Mouse (Mus musculus): ENCODE measurements around the gene Mitf.

Gene Mitf

DNA sequence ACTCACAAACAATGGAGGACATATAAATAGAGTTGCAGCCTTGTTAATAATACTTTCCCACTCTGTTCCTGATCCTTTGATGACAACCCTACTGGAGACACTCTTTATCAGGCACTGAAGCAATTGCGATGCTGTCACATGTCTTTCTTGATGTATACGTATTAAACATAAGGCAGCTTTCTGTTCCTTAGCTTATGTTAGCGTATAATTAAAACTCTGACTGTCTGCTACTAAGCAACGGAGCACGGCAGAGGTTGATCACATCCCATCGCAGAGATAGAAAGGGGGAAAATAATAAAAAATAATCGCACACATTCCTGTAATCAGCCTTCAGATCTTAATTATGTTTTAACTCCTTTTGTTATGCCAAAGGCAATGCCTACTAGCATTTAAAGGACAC, 234.9 kb downstream of the Mitf start:
- DNase-seq (ENCODE audit: low spot score in 2 of 2), result no peak

DNA sequence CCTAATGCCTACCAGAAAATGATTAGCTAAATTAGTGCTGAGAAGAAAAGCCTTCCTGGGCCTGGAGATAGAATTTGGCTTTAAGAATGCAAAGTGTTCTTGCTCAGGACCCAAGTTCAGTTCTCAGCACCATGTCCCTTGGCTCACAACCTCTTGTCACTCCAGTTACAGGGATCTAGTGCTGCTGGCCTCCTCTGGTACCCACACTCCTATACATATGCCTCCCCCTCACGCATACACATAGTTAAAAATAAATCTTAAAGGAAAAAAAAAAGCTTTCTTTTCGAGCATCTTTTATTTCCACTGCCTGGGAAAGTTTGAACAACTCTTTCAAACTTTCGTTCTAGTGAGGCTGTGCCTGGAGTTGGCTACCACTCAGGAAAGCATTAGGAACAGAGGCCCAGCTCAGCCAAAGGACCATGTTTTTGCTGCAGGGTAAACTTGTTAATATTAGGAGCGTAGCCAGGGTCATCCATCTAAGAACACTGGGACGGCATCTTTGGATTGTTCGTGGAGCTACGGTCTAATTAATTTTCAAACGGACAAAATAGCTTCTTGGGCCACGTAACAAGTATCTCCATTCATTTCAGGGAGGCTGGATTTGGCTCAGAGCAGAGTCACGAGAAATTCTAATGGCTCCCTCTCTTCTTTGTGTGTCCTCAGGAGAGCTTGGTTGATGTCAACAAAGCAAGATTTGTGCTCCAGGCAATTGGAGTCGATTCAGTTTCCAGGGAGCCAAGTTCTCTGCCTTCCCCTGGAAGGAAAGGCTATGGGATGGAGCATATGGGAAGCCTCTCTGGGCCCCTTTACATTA, 239.7 kb downstream of the Mitf start:
- peak in 1 of 2 experiments; percentile 31 for DNase-seq (ENCODE audit: low spot score in 2 of 2)

DNA sequence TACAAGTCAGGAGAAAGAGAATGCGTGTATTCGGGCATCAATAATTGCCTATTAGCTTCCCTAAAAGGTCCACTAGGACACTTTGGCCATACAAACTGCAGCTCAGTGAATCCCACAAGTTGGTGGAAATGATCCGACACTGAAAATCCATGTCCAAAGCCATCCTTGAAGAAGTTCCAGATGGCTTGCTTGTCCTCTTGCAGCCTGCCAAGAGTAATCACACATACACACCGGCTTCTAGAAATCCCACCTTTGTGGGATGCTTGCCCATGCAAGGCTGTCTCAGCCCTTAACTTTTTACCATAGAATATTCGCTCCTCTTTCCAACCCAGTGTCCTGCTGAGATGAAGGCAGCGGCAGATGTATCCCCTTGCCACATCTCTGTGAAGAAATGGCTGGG, 240.9 kb downstream of the Mitf start:
- no peak for DNase-seq (ENCODE audit: low spot score in 2 of 2)

DNA sequence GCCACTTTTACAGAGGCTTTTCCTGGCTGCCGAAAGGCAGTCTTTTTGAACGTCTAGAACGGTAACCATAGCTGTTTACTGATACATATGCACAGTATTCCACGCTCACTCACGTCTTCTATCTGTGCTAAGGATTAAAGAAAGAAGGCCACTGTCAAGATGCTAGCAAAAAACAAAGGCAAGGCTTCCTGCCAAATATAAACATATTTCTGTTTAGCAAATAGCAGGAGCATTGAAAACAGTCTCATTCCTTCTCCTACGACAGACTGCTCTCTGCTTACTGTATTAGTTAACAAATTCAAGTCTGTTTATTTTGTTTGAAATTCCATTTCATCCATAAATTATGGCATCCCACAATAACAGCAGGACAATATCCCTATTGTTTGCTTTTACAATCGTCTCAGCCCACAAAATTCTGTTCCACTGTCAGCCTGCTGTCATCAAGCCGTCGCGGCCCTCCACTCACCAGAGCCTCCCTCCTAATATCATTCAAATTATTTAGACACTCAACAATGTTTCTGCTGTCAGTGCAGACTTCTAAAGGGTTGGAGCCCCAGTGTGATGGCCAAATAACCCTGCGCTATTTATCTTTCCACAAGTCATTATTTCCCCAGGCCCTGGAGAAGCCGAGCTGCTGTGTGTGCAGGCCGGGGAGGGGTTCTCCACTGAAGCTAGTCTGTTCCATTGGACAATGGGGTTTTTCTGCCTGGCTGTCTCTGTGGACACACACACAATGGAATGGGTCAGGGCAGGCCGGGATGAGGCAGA, 242.0 kb downstream of the Mitf start:
- peak; percentile 1 to 11 for DNase-seq (ENCODE audit: low spot score in 2 of 2)

DNA sequence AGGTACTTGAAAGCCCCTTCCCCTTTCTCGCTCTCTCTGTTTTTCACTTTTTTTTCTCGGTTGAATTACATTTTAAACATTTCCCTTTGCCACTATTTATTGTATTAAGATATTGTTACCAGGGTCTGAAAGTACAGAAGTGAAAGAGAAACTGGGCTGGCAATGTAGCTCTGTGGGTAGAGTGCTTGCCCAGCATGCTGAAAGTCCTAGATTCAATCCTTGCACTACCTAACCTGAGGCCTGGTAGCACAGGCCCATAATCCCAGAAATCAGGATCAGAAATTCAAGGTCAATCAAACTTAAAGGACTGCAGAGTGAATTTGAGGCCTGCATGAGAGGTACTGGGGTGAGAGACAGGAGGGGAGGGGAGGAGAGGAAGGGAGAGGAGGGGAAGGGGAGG, 242.7 kb downstream of the Mitf start:
- DNase-seq (ENCODE audit: low spot score in 2 of 2), result no peak

DNA sequence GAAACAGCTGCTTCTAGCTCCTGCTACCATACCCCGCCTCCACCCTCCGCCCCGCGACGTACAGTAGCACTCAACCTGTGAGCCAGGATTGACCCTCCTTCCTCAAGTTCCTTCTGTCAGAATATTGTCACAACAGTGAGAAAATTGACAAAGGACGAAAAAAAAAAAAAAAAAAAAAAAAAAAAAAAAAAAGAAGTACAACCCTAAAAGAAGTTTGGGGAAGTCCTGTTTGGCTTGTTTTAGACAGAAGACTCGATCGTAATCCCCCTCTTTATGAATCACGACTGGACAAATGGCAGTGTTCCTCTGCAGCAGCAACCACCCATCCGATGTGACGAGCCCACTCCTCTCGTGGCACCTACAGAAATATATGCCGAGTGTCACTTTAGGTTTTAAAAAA, 255.0 kb downstream of the Mitf start:
- no peak for DNase-seq (ENCODE audit: low spot score in 2 of 2)

DNA sequence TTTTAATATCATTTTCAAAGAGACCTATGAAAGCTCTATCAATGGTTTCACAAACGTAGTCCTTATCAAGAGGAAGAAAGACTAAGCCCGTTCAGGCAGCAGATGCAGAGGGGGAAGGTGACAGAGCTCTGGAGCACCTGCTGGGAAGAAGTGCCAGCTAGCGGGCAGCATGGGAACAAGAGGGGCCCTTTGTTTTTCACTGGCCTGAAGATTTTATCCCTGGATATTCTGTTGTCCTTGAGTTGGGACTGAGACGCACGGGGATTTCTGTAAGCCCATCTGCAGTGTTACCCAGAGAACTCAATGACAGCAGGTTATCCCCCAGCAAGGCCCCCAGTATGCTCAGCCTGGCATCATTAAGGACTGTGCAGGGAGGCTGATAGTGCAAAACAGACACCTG, 258.1 kb downstream of the Mitf start:
- DNase-seq (ENCODE audit: low spot score in 2 of 2), result no peak

DNA sequence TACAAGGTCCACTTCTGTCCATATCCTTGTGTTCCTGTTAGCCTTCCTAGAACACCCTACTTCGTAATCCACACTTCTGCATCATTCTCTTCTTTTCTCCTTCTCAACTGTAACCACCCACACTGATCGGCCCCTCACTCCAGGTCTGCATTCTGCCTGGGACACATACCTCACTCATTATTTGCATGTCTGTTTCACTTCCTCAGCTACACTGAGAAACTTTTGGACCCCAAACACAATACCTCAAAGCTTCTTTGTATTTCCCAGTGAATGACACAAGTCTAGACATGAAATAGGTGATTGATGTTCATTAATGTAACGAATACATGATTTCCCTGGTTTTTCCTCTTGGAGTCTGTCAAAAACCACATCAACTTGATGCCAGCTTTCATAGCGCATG, 259.6 kb downstream of the Mitf start:
- no peak for DNase-seq (ENCODE audit: low spot score in 2 of 2)
